Mouse (Mus musculus): Measurements from ENCODE around the gene Il21.

The Il21 gene

DNA sequence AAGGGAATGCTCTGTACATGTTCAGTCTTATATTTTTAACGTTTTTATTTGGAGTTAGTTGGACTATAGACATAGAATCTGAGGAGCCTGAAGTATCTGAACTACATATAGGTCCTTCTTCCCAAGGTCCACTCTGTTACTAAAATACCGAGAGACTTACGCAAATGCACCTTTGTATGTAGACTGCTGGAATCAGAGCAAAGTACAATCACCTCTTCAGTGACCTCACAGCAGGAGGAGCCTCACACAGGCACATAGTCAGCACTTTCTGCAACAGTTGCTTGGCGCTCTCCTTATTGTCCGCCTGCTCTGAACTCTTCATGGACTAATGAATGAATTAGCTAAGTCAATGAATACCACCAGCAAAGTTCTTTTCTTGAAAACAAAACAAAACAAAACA is 34.1 kb downstream of the Il21 start:
- no peak for DNase-seq (ENCODE audit: inconsistent ontology term)

DNA sequence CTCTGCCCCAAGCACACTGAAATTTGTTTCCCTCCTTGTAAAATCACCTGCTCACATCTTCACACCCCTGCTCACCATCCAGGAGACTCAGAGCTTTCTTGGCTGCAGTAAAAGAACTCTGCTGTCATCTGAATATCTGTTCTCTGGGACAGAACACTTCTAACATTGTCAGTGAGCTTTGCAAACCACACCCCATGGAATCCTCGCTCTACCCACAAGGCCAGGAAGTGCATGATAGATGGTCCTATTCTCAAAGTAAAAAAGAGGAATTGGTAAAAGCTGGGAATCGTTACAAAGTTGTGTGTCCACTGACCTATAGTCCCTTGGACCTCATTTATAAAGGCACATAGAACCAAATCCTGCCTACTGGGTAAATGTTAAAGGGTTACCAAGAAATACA is 40.5 kb downstream of the Il21 start:
- no peak for DNase-seq (ENCODE audit: inconsistent ontology term)

DNA sequence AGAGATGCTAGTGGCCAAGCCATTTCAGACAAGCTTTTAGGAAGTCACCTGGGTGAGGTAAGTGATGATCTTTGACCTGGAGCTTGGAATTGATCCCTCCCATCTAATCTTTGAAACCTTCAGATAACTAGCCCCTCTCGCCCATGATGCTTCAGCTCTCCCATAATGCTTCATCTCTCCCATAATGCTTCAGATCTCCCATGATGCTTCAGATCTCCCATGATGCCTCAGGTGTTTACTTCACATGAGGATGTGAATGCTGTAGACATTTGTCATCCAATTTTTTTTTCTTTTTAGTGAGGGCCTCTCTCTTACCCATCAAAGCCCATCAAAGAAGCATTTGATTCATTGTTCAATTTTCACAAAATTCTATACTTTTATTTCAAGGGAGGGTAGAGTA is 46.9 kb downstream of the Il21 start:
- DNase-seq (ENCODE audit: inconsistent ontology term) = no peak

DNA sequence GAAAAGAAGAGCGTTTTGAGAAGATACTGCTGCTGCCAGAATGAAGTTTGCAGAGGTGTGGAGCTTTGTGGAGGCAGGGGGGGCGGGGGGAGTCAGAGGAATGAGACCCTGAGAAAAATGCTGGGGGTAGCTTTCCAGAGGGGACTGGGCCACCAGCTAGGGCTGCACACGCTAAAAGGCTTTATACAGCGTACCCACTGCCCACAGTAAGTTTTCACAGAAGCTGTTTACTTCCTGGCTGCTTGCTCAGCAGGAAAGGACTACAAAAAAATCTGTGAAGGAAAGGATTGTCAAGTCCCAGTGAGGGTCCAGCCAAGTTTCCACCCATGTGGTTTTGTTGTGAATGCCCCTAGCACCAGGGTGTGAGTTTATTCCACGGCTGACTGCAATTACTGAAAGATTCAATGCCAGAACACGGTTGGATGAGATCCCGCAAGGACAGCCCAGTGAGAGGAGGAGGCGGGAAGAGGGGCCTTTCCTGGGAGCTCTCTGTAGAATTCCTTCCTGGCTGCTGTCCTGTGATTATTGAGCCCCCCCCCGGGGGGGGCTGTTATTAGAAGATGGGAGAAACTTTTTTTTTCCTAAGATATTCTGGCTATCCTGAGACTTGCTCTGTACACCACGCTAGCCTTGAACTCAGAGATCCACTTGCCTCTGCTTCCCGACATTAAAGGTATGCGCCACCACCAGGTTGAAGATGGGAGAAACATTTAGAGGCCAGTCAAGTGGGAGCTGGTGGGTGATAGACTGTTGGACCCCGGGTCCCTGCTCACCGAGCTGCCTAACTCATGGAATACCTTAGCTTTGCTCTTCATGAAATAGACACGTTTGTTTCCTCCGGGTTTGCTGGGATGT is 49.8 kb downstream of the Il21 start:
- DNase-seq (ENCODE audit: inconsistent ontology term) = peak; percentile 90

DNA sequence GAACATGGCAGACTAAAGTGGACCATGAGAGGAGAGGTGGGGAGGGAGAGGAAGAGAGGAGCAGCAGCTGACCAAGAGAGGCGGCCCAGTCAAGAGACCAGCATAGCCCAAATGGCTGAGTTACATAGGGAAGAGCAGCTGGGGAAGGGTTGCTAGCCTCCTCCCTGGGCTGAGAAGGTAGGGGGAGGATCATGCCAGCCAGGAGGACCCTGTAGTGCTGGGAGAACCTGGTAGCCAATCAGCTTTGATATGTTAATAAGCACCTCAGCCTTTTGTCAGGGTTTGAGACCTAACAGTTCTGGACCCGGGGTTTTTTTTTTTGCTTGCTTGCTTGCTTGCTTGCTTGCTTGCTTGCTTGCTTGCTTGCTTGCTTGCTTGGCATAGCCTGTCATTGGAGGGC is 51.4 kb downstream of the Il21 start:
- no peak for DNase-seq (ENCODE audit: inconsistent ontology term)

- no peak for DNase-seq (ENCODE audit: inconsistent ontology term)
These were observed 52.2 kb downstream of the Il21 start for GRCm38 (mm10) chr3:37180039-37180743.

- DNase-seq (ENCODE audit: inconsistent ontology term) = no peak
These were observed 53.0 kb downstream of the Il21 start for GRCm38 (mm10) chr3:37179472-37179871.

DNA sequence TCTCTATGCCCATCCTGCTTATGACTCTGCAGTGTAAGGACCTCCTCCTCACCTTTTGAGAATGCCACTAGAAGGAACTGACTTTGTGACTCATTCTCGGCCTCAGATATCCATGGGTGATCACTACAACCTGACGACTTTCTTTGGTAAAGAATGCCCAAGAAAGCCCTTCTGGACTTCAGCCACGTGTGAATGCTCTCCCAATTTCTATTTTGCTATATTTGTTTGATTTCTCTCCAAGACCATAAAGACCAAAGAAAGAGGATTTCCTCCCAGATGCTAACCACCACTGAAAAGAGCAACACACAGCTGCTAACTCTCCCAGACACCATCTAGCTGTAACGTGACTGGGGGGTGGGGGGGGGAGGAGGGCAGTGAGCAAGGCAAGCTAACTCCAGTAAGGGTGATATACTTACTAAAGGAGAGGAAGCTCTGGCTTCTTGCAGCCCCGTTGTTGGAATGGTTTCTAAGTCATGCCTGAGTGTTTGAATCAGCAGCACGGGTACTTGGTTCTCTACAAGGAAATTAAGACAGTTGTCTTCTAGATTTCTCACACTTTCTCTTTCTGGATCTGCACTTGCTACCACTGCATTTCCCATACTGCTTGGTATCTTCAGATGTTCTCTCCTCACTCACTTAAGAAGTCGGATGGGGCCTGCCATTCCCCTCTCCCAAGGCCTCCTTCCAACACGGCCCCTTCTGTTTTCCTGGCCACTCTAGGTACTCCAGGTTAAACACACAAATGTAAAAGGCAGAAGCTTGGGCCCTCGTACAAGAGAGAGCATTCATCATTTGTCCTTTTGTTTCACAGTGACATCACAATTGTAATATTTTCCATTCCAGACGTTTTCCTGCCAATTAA is 57.5 kb downstream of the Il21 start:
- DNase-seq (ENCODE audit: inconsistent ontology term) = peak; percentile 25

- DNase-seq (ENCODE audit: inconsistent ontology term) = peak; percentile 20
These were observed 59.2 kb downstream of the Il21 start for GRCm38 (mm10) chr3:37173285-37173684.

Data from Muller cell, postnatal 12 days (primary cell).